8 mouse cellular contexts compared by ENCODE assay signal in genomic region chr2:180215011-180215461, GRCm38 (mm10). TPM values are rescaled to one million over a fixed set of nuclear protein-coding genes. Genes with fewer than 3 reads are reported as not detected.
DNase-seq lines count a peak whose midpoint lies in the region; ATAC-seq and TF ChIP-seq lines count a peak whose summit lies in the region.

No protein-coding gene starts in this region.

- no peak for TF ChIP-seq CTCF in intestine, postnatal 0 days (IDR thresholded peaks at IDR 0.05; ENCODE audit: low read depth)
- TF ChIP-seq CTCF in olfactory bulb, adult 2 months (IDR thresholded peaks at IDR 0.05; ENCODE audit: insufficient read depth, low read depth, low read length), result no peak

- DNase-seq in lung, postnatal 36 days, result no peak
- no peak for DNase-seq in embryonic facial prominence, embryonic 10.5 days (ENCODE audit: low spot score)
- no peak for DNase-seq in ovary, postnatal 36 days (ENCODE audit: low spot score)
- DNase-seq in gastrocnemius, postnatal 25 days, result no peak
- no peak for DNase-seq in embryo, embryonic 11 days

- H3K36me3 ChIP-seq in lung, embryonic 16.5 days (ENCODE audit: control insufficient read depth, insufficient read depth, low read length), result peaks cover 4% of the 10 kb centered on the region; the same call in 1 of the 2 replicates
- peaks cover 18% of the 10 kb centered on the region; the same call in 1 of the 2 replicates for H3K36me3 ChIP-seq in embryonic facial prominence, embryonic 10.5 days (replicated peaks)
- no peaks in the 10 kb centered on the region for H3K36me3 ChIP-seq in intestine, postnatal 0 days (ENCODE audit: control insufficient read depth, insufficient read depth)

- TF ChIP-seq POLR2A in olfactory bulb, adult 2 months (IDR thresholded peaks at IDR 0.05; ENCODE audit: insufficient read depth, low read depth, low read length), result no peak

- WGBS in lung, embryonic 16.5 days, result 15% methylated on average over 8 of the region's 8 CpGs
- 79% methylated on average over 8 of the region's 8 CpGs for WGBS in embryonic facial prominence, embryonic 10.5 days
- 45% methylated on average over 8 of the region's 8 CpGs for WGBS in intestine, postnatal 0 days
- WGBS in olfactory bulb, adult 2 months, result 33% methylated on average over 8 of the region's 8 CpGs

- peaks cover 62% of the 10 kb centered on the region for H3K4me1 ChIP-seq in lung, embryonic 16.5 days (replicated peaks; ENCODE audit: control insufficient read depth, insufficient read depth, low read length)
- H3K4me1 ChIP-seq in embryonic facial prominence, embryonic 10.5 days, result peaks cover 56% of the 10 kb centered on the region
- H3K4me1 ChIP-seq in intestine, postnatal 0 days (replicated peaks; ENCODE audit: control insufficient read depth, insufficient read depth, low read length), result peaks cover 17% of the 10 kb centered on the region
- H3K4me1 ChIP-seq in olfactory bulb, adult 2 months (ENCODE audit: control insufficient read depth, insufficient read depth, low read length), result peaks cover 46% of the 10 kb centered on the region

- H3K4me2 ChIP-seq in lung, embryonic 16.5 days (ENCODE audit: low read depth, low read length), result peak overlapping the region; percentile 22
- H3K4me2 ChIP-seq in intestine, postnatal 0 days (replicated peaks; ENCODE audit: low read depth), result no peak overlapping the region

- peak; percentile 65 for ATAC-seq in lung, embryonic 16.5 days (ENCODE audit: low read depth)
- ATAC-seq in intestine, postnatal 0 days, result no peak

- H3K4me3 ChIP-seq in lung, embryonic 16.5 days (ENCODE audit: low read length), result no peak overlapping the region
- no peak overlapping the region for H3K4me3 ChIP-seq in embryonic facial prominence, embryonic 10.5 days
- H3K4me3 ChIP-seq in intestine, postnatal 0 days (ENCODE audit: low read depth, low read length), result no peak overlapping the region
- H3K4me3 ChIP-seq in olfactory bulb, adult 2 months (ENCODE audit: insufficient read depth, low read depth, low read length), result no peak overlapping the region

- H3K9ac ChIP-seq in lung, embryonic 16.5 days (ENCODE audit: low read length), result peak overlapping the region; percentile 48
- no peak overlapping the region for H3K9ac ChIP-seq in intestine, postnatal 0 days (ENCODE audit: low read depth, low read length)

- H3K27ac ChIP-seq in lung, embryonic 16.5 days (ENCODE audit: low read length), result peak overlapping the region; percentile 88
- H3K27ac ChIP-seq in embryonic facial prominence, embryonic 10.5 days (replicated peaks), result peak overlapping the region; percentile 48; the same call in 1 of the 2 replicates
- H3K27ac ChIP-seq in intestine, postnatal 0 days (ENCODE audit: low read depth, low read length), result peak overlapping the region; percentile 68; the same call in 1 of the 2 replicates
- peak overlapping the region; percentile 78 for H3K27ac ChIP-seq in olfactory bulb, adult 2 months (ENCODE audit: insufficient read depth, low read depth, low read length)

- H3K27me3 ChIP-seq in lung, embryonic 16.5 days (ENCODE audit: control insufficient read depth, insufficient read depth, low read depth, low read length), result no peaks in the 10 kb centered on the region
- H3K27me3 ChIP-seq in embryonic facial prominence, embryonic 10.5 days (replicated peaks; ENCODE audit: low read depth, poor library complexity, severe bottlenecking), result no peaks in the 10 kb centered on the region
- no peaks in the 10 kb centered on the region for H3K27me3 ChIP-seq in intestine, postnatal 0 days (replicated peaks; ENCODE audit: control insufficient read depth, insufficient read depth, low read length)

- H3K9me3 ChIP-seq in lung, embryonic 16.5 days (ENCODE audit: control insufficient read depth, low read length), result peaks cover 3% of the 10 kb centered on the region; the same call in 1 of the 2 replicates
- H3K9me3 ChIP-seq in embryonic facial prominence, embryonic 10.5 days, result no peaks in the 10 kb centered on the region; the same call in 1 of the 2 replicates
- H3K9me3 ChIP-seq in intestine, postnatal 0 days (ENCODE audit: control insufficient read depth), result 0 out of 2 replicates have a peak, but pooled peaks cover 3% of the 10 kb centered on the region

RNA-seq across cellular contexts. Expression of gene Lama5, which starts 10.6 kb away (rescaled TPM):
- 102 and 112 TPM in 2 replicates for polyA plus RNA-seq in lung, embryonic 16.5 days (2015; fragmentation: Nextera tagmentation; extraction: Ambion mirVana)
- 19.6 and 25.3 TPM in 2 replicates for polyA plus RNA-seq in embryonic facial prominence, embryonic 10.5 days (2016; fragmentation: Nextera tagmentation; extraction: Ambion mirVana)
- 19.8 and 23.5 TPM in 2 replicates for polyA plus RNA-seq in intestine, postnatal 0 days (2015; fragmentation: Nextera tagmentation; extraction: Ambion mirVana)
- polyA plus RNA-seq in olfactory bulb, adult 2 months (2012; ENCODE audit: insufficient read depth, insufficient read length, low replicate concordance, missing spikeins), result not detected in 2 replicates
- 10 to 100 TPM in 1 of 2 experiments, 1 to 10 TPM in 1; 8.0 to 10.0 TPM for total RNA-seq in gastrocnemius, postnatal 25 days (2021)

RNA-seq across cellular contexts. Expression of gene Rps21, which starts 42.1 kb away (rescaled TPM):
- polyA plus RNA-seq in lung, embryonic 16.5 days (2015; fragmentation: Nextera tagmentation; extraction: Ambion mirVana), result 455 and 526 TPM in 2 replicates
- polyA plus RNA-seq in embryonic facial prominence, embryonic 10.5 days (2016; fragmentation: Nextera tagmentation; extraction: Ambion mirVana), result 569 and 585 TPM in 2 replicates
- polyA plus RNA-seq in intestine, postnatal 0 days (2015; fragmentation: Nextera tagmentation; extraction: Ambion mirVana), result 442 and 454 TPM in 2 replicates
- polyA plus RNA-seq in olfactory bulb, adult 2 months (2012; ENCODE audit: insufficient read depth, insufficient read length, low replicate concordance, missing spikeins), result 1,119 TPM in 1 of 2 replicates, not detected in the other
- 100 to 1,000 TPM; 342 to 348 TPM for total RNA-seq in gastrocnemius, postnatal 25 days (2021)

RNA-seq across cellular contexts. Expression of gene Adrm1, which starts 43.8 kb away (rescaled TPM):
- polyA plus RNA-seq in lung, embryonic 16.5 days (2015; fragmentation: Nextera tagmentation; extraction: Ambion mirVana), result 162 and 173 TPM in 2 replicates
- 264 and 272 TPM in 2 replicates for polyA plus RNA-seq in embryonic facial prominence, embryonic 10.5 days (2016; fragmentation: Nextera tagmentation; extraction: Ambion mirVana)
- polyA plus RNA-seq in intestine, postnatal 0 days (2015; fragmentation: Nextera tagmentation; extraction: Ambion mirVana), result 132 and 142 TPM in 2 replicates
- not detected in 2 replicates for polyA plus RNA-seq in olfactory bulb, adult 2 months (2012; ENCODE audit: insufficient read depth, insufficient read length, low replicate concordance, missing spikeins)
- total RNA-seq in gastrocnemius, postnatal 25 days (2021), result 100 to 1,000 TPM in 1 of 2 experiments, 10 to 100 TPM in 1; 88.2 to 102 TPM

RNA-seq across cellular contexts. Expression of gene Cables2, which starts 58.3 kb away (rescaled TPM):
- polyA plus RNA-seq in lung, embryonic 16.5 days (2015; fragmentation: Nextera tagmentation; extraction: Ambion mirVana), result 6.3 and 8.4 TPM in 2 replicates
- polyA plus RNA-seq in embryonic facial prominence, embryonic 10.5 days (2016; fragmentation: Nextera tagmentation; extraction: Ambion mirVana), result 12.7 and 13.2 TPM in 2 replicates
- polyA plus RNA-seq in intestine, postnatal 0 days (2015; fragmentation: Nextera tagmentation; extraction: Ambion mirVana), result 8.2 and 8.4 TPM in 2 replicates
- polyA plus RNA-seq in olfactory bulb, adult 2 months (2012; ENCODE audit: insufficient read depth, insufficient read length, low replicate concordance, missing spikeins), result not detected in 2 replicates
- 10 to 100 TPM in 1 of 2 experiments, 1 to 10 TPM in 1; 8.6 to 10.7 TPM for total RNA-seq in gastrocnemius, postnatal 25 days (2021)

Comparison
In these comparisons a context has a peak if more than half of its experiments do, and no peak if none do; other contexts are left out.
1. RNA of gene Lama5, which starts 10.6 kb away (polyA plus RNA-seq): 102 to 112 TPM in lung, embryonic 16.5 days, 19.8 to 23.5 TPM in intestine, postnatal 0 days and 19.6 to 25.3 TPM in embryonic facial prominence, embryonic 10.5 days; not detected in olfactory bulb, adult 2 months; every median in the first group is over 10 times any median in the second.
2. Peak in every context shown above with its lines, with median percentiles within 50 percentile points of each other: H3K27ac ChIP-seq.